Mouse (Mus musculus) midbrain, embryonic 16.5 days (tissue): Measurements from ENCODE around the gene Elfn2. TPM values are rescaled to one million over a fixed set of nuclear protein-coding genes. Genes with fewer than 3 reads are reported as not detected.
A peak's percentile ranks its signal among the peaks of the same experiment; 100 is the strongest.

Source experiments
- ATAC-seq: fragments of 200-750 bp; cut with Nextera tagmentation; 2 replicates; pipeline ENCODE4 v1.8.0; 2017; ENCODE audit warnings: moderate TSS enrichment
- H3K27ac ChIP-seq: fragments of 300-500 bp; sonication (generic); 2 replicates; pipeline ENCODE4 v1.5.1; 2014; ENCODE audit warnings: mild to moderate bottlenecking, low read length, mixed read lengths
- H3K27me3 ChIP-seq: fragments of 300-500 bp; sonication (generic); 2 replicates; pipeline ENCODE4 v1.6.1; 2014; ENCODE audit warnings: low read depth, low read length, mixed read lengths; ENCODE audit not compliant: control insufficient read depth, insufficient read depth
- H3K36me3 ChIP-seq: fragments of 300-500 bp; sonication (generic); 2 replicates; pipeline ENCODE4 v1.6.1; 2014; ENCODE audit warnings: mild to moderate bottlenecking, low read length, moderate library complexity, mixed read lengths; ENCODE audit not compliant: control insufficient read depth, insufficient read depth
- H3K4me1 ChIP-seq: fragments of 300-500 bp; sonication (generic); 2 replicates; pipeline ENCODE4 v1.6.1; 2014; ENCODE audit warnings: mild to moderate bottlenecking, low read length, mixed read lengths; ENCODE audit not compliant: control insufficient read depth, insufficient read depth
- H3K4me2 ChIP-seq: fragments of 300-500 bp; sonication (generic); 2 replicates; pipeline ENCODE4 v1.6.1; 2014; ENCODE audit warnings: mild to moderate bottlenecking, low read length, mixed read lengths
- H3K4me3 ChIP-seq: fragments of 300-500 bp; sonication (generic); 2 replicates; pipeline ENCODE4 v1.5.1; 2014; ENCODE audit warnings: low read depth, mild to moderate bottlenecking, low read length, moderate library complexity, mixed read lengths
- H3K9ac ChIP-seq: fragments of 300-500 bp; sonication (generic); 2 replicates; pipeline ENCODE4 v1.6.1; 2014; ENCODE audit warnings: low read depth, low read length, mixed read lengths
- H3K9me3 ChIP-seq: fragments of 300-500 bp; sonication (generic); replicated peaks from 2 replicates; pipeline ENCODE4 v1.6.1; 2014; ENCODE audit warnings: mild to moderate bottlenecking, low read length, mixed read lengths; ENCODE audit not compliant: control insufficient read depth, poor library complexity, severe bottlenecking
- WGBS: fragments of 180-500 bp; shearing (Covaris S2); extraction: QIAGEN DNeasy Blood & Tissue Kit; methylation state at CpG from one replicate; pipeline ENCODE4 v1.1.7; 2014; 5-methylcytosine and 5-hydroxymethylcytosine counted together
- polyA plus RNA-seq: library from polyadenylated mRNA; unstranded; fragments of >200 nt; fragmentation: Nextera tagmentation; extraction: Ambion mirVana; gene quantifications from 2 replicates; pipeline ENCODE4 v1.2.1, GENCODE M21; 2015

Gene Elfn2
- polyA plus RNA-seq, 1 experiment from 2014 or later = 12.6 TPM

DNA sequence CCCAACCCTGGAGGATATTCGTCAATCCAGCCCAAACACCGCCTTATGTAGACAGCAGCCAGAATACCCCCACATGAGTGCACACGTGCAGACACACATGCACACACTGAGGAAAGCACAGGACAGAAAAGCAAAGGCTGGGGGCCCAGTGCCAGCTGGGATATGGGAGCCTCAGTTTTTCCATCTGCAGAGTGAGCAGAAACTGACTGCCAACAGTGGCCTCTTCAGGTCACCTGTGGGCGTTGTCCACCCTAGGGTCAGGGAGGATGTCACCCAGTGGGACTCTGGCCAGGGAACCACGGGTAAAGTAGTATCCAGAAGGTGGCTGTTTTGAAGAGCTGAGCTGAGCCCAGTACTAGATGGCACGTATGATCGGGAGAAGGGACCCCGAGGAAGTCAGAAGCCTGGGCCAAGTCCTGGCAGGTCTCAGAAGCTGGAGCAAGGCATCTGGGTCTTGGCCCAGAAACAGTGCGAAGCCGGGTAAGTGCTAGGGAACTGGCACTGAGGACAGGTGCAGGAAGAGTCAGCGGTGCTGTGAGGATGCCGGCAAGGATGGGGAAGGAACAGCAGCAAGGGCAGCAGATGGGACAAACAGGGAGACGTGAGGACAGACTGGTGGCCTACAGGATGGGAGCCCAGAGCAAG lies 20.0 kb downstream of the Elfn2 start:
- no peak overlapping the region for H3K27ac ChIP-seq
- H3K9ac ChIP-seq = no peak overlapping the region
- no peaks in the 10 kb centered on the region for H3K36me3 ChIP-seq
- no peaks in the 10 kb centered on the region for H3K27me3 ChIP-seq
- no peaks in the 10 kb centered on the region for H3K9me3 ChIP-seq
- no peaks in the 10 kb centered on the region; the same call in 1 of the 2 replicates for H3K4me1 ChIP-seq
- H3K4me2 ChIP-seq = no peak overlapping the region
- H3K4me3 ChIP-seq = no peak overlapping the region
- 79% methylated on average over 13 of the region's 13 CpGs for WGBS
- ATAC-seq = no peak

DNA sequence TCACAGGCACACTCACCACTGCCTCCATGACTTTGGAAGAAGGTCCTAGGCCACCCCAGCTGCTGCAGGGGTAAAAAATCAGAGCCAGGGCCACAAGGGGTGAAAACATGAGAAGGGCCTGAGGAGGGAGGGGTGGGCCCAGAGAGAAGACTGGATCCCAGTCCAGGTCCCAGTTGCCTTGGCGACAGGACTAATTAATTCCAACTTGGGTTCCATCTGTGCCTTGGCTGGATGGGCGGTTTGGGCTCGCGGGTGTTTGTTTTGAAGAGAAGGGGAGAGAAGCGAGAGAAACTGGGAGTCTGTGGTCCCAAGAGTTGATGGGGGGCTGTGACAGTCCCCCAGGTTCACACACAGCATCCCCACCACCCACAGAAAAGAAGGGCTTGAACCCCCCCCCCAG lies 20.5 kb downstream of the Elfn2 start:
- no peak overlapping the region for H3K4me2 ChIP-seq
- no peak overlapping the region for H3K9ac ChIP-seq
- H3K4me1 ChIP-seq = no peaks in the 10 kb centered on the region; the same call in 1 of the 2 replicates
- 18% methylated on average over 5 of the region's 5 CpGs for WGBS
- H3K4me3 ChIP-seq = no peak overlapping the region
- H3K27ac ChIP-seq = no peak overlapping the region
- no peaks in the 10 kb centered on the region for H3K27me3 ChIP-seq
- no peaks in the 10 kb centered on the region for H3K9me3 ChIP-seq
- no peaks in the 10 kb centered on the region for H3K36me3 ChIP-seq
- no peak for ATAC-seq

DNA sequence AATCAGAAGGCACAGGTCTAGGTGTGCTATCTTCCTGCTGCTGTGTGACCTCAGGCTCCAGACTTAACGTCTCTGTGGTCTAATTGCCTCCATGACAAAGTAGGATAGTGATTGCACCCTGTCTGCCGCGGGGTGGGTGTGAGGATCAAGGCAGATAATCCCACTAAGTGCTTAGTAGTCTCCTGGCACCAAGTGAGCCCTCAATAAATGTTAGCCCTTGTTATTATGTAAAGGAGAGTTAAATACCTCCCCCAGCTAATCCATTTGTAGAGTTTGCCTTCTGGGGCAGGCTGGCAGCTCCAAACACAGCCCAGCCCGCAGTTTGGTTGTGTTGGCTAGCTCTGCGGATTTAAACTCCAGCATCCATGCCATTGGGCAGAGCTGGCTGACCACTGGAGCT lies 22.8 kb downstream of the Elfn2 start:
- no peak for ATAC-seq

DNA sequence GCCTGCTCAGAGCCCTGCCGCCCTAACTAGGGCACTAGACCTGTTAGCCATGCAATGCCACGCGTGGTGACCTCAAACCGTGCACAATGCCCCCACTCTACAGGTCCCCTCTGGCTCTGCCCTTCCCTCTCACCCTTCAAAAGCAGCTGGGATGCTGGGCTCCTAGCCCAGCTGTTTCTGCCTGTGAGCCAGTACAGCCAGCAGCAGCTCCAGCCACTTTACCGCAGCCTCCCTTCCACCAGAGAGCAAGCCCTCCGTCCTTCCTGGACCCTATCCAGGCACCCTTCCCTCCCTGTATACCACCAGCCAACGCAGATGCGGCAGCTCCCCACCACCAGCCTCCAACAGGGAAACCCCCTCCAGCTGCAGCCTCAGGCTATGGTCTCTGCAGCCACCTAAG lies 26.1 kb downstream of the Elfn2 start:
- 51% methylated on average over 8 of the region's 8 CpGs for WGBS
- Histone ChIP-seq H3K4me3 (no peak overlapping the region), H3K27me3 (no peaks in the 10 kb centered on the region), H3K4me1 (peaks cover 15% of the 10 kb centered on the region), H3K27ac (no peak overlapping the region), H3K9ac (no peak overlapping the region), H3K36me3 (no peaks in the 10 kb centered on the region), H3K9me3 (no peaks in the 10 kb centered on the region), H3K4me2 (no peak overlapping the region)
- no peak for ATAC-seq

More for the DNA sequence above, 22.8 kb downstream of the Elfn2 start:
- Histone ChIP-seq H3K27me3 (no peaks in the 10 kb centered on the region), H3K4me3 (no peak overlapping the region), H3K9me3 (no peaks in the 10 kb centered on the region), H3K36me3 (no peaks in the 10 kb centered on the region), H3K9ac (no peak overlapping the region), H3K27ac (no peak overlapping the region), H3K4me2 (no peak overlapping the region), H3K4me1 (peaks cover 3% of the 10 kb centered on the region)
- 11% methylated on average over 5 of the region's 5 CpGs for WGBS

DNA sequence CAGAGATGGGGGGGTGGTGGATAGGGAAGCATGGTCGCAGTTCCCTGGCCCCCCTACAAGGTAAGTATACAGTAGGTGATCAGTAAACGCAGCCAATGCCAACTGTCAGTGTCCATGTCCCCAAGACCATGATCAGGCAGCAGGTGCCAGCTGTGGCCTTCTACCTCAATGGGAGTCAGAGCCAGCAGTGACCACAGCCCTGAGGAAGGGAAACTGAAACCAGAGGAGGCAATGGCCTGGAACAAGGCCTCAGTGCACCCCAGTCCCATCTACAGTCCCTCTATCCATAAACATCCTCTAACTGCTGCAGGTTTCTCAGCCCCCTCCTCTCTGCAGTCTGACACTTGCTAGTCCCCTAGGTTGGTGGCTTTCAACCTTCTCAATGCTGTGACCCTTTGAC lies 27.9 kb downstream of the Elfn2 start:
- no peak overlapping the region for H3K4me3 ChIP-seq
- no peak overlapping the region for H3K4me2 ChIP-seq
- no peak overlapping the region for H3K9ac ChIP-seq
- H3K27ac ChIP-seq = no peak overlapping the region
- no peaks in the 10 kb centered on the region for H3K27me3 ChIP-seq
- H3K4me1 ChIP-seq = peaks cover 23% of the 10 kb centered on the region
- H3K9me3 ChIP-seq = no peaks in the 10 kb centered on the region
- ATAC-seq = no peak
- no peaks in the 10 kb centered on the region for H3K36me3 ChIP-seq
- 86% methylated on average over 2 of the region's 2 CpGs for WGBS

DNA sequence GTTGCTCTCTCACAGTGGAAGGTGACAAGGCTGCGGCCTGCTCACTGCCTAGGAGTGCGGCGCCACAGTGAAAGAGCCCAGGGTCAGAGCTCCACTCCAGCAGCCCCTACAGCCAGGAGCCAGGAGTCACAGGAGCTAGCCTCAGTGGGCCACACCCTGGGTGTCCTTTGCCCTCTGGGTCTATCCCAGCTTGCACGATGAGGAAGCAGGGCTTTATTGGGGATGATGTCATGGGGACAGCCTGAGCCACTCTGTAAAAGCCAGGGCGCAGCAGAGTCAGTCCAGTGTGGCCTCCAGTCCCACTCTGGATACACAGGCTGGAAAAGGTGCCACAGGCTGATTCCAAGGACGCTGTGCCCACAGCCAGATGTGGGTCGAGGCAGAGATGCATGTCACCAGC lies 31.7 kb downstream of the Elfn2 start:
- no peaks in the 10 kb centered on the region for H3K27me3 ChIP-seq
- no peak overlapping the region for H3K4me3 ChIP-seq
- H3K9me3 ChIP-seq = no peaks in the 10 kb centered on the region
- H3K4me2 ChIP-seq = no peak overlapping the region
- H3K4me1 ChIP-seq = peaks cover 37% of the 10 kb centered on the region
- WGBS = 64% methylated on average over 7 of the region's 7 CpGs
- H3K9ac ChIP-seq = no peak overlapping the region
- no peak overlapping the region for H3K27ac ChIP-seq
- ATAC-seq = no peak
- H3K36me3 ChIP-seq = no peaks in the 10 kb centered on the region

DNA sequence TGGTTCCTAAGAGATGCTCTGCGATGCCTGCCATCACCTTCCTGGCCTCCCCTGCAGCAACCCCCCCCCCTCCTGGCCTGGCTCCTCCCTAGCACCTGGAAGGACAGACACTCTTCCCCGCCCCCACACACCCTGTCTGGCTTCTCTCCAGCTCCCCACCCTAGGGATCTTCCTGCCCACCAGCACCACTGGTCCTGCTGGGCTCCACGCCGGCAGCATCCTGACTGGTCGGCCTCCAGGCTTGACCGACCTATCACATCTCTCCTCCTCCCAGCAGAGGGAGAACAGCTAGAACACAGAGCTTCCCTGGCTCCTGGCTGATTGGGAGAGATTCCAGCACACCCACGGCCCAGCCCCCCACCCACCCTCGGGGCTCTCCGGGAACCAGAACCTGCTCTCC lies 34.5 kb downstream of the Elfn2 start:
- ATAC-seq = peak; percentile 19; the same call in 1 of the 2 replicates

DNA sequence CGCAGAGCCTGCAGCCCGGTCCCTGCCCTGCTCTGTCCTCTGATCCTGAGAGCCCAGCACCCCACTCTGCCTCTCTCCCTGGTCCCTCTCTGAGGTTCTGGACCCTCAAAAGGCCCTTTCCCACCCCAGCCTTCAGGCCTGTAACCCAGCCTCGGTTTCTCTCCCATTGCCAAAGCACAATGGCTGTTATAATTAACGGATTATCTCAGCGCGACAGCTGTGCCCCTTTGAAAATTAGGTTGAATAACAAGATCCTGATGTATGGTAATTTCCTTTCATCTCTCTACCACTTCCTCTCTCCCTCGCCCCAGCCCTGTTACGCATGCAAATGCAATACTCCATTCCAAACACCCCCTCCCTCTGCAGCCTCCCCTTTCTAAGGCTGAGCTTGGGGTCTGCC lies 35.1 kb downstream of the Elfn2 start:
- Histone ChIP-seq H3K27ac (peak overlapping the region; percentile 54), H3K27me3 (no peaks in the 10 kb centered on the region), H3K9me3 (no peaks in the 10 kb centered on the region), H3K4me3 (no peak overlapping the region), H3K9ac (no peak overlapping the region), H3K4me2 (no peak overlapping the region), H3K36me3 (no peaks in the 10 kb centered on the region), H3K4me1 (peaks cover 47% of the 10 kb centered on the region)
- ATAC-seq = 0 out of 2 replicates have a peak, but pooled peaks have one; percentile 27
- WGBS = 12% methylated on average over 8 of the region's 8 CpGs

More for the DNA sequence above, 34.5 kb downstream of the Elfn2 start:
- H3K4me2 ChIP-seq = peak overlapping the region; percentile 22; the same call in 1 of the 2 replicates
- H3K9ac ChIP-seq = no peak overlapping the region
- H3K9me3 ChIP-seq = no peaks in the 10 kb centered on the region
- H3K4me3 ChIP-seq = no peak overlapping the region
- H3K36me3 ChIP-seq = no peaks in the 10 kb centered on the region
- no peaks in the 10 kb centered on the region for H3K27me3 ChIP-seq
- 6% methylated on average over 8 of the region's 9 CpGs for WGBS
- H3K4me1 ChIP-seq = peaks cover 49% of the 10 kb centered on the region
- peak overlapping the region; percentile 54 for H3K27ac ChIP-seq

DNA sequence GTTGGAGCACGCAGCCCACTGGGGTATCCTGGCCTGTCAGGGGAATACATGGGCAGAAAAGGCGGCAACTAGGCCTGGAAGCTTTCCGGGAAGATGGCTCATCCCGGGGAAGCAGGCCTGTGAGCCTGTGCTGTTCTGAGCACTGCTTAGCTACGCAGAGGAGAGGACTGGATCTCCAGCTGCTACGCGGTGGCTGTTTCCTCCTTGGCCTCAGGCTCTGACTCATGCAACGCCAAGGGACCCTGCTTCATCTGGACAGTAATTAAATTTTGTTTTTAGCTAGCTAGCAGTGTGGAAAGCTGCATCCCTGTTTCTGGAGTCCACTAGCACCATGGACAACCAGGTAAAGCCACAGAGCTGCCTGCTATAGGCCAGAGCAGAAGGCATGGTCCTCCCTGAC lies 36.8 kb downstream of the Elfn2 start:
- no peaks in the 10 kb centered on the region for H3K27me3 ChIP-seq
- peaks cover 31% of the 10 kb centered on the region for H3K4me1 ChIP-seq
- no peak overlapping the region for H3K4me2 ChIP-seq
- no peak for ATAC-seq
- no peaks in the 10 kb centered on the region for H3K36me3 ChIP-seq
- peak overlapping the region; percentile 35; the same call in 1 of the 2 replicates for H3K9ac ChIP-seq
- H3K4me3 ChIP-seq = no peak overlapping the region
- WGBS = 50% methylated on average over 8 of the region's 8 CpGs
- H3K27ac ChIP-seq = no peak overlapping the region
- H3K9me3 ChIP-seq = no peaks in the 10 kb centered on the region
